Mouse (Mus musculus): ENCODE results near the gene Sephs2.
A peak's percentile ranks its signal among the peaks of the same experiment; 100 is the strongest.

Gene Sephs2

DNA sequence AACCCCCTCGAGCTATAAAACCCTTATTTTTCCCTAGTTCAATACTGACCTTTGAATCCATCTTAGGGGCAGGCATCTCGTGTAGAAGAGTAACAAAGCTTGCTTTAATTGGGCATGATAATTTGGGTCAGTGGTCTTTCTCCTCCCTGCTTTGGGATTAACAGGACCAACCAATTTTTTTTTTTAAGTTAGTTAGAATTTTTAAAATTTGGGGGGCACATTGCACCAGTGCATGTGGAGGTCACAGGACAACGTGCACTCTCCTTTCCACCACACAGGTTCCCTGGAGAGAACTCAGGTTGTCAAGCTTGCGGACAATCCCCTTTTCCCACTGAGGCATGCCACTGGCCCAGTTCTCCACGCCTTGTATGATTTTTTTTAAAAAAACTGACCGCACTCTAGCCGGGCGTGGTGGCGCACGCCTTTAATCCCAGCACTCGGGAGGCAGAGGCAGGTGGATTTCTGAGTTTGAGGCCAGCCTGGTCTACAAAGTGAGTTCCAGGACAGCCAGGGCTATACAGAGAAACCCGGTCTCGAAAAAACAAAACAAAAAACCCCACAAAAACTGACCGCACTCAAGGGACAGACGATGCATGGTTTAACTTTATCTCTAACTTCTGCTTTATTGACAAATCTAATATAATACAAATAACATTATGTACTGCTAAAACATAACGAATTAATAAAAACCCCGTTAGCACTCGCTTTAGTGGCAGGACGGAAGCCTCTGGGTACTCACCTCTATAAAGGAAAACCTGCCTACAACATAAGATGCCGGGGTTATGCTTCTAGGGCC, 41.8 kb downstream of the Sephs2 start:
- DNase-seq = peak; percentile 16

DNA sequence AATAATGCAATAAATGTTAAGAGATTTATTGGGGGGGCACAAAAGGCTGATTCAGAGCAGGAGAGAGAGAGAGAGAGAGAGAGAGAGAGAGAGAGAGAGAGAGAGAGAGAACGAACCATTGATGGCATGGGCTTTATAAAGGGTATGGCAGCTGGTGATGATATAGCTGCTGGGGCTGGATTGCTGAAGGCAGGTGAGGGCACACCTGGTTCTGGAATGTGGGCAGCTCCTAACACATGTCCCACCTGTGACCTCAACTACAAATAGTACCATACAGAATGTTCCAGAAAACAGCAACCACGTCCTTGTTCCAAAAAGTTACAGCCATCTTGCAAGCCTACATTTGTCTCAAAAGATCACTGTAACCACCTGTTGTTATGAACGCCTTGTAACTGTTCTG, 42.5 kb downstream of the Sephs2 start:
- no peak for DNase-seq

DNA sequence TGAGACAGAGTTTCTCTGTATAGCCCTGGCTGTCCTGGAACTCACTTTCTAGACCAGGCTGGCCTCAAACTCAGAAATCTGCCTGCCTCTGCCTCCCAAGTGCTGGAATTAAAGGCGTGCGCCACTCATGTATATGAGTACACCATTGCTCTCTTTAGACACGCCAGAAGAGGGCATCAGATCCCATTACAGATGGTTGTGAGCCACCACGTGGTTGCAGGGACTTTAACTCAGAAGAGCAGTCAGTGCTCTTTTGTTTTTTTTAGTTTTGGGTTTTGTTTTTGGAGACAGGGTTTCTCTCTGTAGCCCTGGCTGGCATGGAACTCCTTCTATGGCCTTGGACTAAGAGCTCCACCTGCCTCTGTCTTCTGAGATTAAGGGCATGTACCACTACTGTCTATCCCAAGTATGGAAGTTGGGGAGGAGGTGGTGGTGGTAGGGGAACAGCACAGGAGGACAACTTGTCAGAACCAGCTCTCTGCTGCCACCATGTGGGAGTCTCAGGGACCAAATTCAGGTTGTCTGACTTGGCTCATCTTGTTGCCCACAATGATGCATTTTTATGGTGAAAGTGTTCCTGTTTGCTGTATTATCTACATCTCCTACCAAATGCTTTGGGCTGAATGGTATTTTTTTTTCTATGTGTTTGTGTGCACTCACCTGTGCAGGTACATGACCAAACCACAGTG, 45.1 kb downstream of the Sephs2 start:
- peak; percentile 80 for DNase-seq

DNA sequence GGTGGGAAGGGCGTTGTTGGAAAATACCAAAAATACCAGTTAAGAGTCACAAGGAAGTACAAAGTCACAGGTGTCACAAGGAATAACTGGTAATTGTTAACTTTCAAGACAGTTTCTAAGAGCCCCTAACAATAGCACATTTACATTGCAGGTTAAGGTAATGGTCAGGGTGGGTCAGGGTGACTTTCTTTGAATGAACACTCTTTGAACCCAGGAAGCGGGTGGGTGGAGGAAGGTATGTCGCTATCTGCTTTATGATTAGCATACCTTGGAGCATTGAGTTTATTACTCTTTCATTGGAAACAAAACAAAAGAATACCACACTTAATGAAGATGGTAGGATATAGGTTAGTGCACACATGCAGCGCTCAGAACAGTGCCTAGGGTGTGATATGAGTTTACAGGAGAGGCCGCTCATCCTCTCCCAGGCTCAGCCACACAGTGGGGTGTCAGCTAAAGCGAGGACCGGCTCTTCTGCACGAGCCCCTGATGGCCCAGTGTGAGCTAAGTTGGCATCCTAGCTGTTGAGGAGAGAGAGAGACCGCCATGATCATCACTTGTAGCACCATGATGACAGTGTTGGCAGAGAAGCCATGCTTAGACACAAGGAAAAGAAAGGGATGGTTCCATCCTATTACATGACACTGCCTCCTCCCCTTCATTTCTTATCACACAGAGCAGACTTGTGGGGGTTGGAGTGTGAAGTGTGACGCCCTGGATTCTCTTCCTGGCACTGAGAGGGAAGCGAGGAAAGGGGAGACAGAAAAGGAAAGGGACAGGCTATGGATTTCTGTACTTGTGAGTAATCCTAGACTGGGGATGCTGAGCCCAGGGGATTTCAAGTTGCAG, 48.5 kb downstream of the Sephs2 start:
- DNase-seq = no peak

DNA sequence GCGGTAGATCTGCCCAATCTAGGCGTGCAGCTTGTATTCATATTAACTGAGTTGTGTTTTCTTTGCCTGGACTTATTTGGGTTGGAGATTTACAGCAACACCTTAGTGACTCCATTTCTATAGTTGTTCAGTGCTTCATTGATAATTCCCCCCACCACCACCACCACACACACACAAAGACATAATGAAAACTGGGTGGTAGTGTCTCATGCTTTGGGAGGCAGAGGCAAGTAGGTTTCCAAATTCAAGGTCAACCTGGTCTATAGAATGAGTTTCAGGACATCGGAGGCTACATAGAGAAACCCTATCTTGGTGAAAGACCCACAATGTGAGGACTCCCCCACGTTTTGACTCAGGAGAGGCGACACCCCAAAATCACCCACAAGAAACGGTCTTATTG, 49.2 kb downstream of the Sephs2 start:
- no peak for DNase-seq

DNA sequence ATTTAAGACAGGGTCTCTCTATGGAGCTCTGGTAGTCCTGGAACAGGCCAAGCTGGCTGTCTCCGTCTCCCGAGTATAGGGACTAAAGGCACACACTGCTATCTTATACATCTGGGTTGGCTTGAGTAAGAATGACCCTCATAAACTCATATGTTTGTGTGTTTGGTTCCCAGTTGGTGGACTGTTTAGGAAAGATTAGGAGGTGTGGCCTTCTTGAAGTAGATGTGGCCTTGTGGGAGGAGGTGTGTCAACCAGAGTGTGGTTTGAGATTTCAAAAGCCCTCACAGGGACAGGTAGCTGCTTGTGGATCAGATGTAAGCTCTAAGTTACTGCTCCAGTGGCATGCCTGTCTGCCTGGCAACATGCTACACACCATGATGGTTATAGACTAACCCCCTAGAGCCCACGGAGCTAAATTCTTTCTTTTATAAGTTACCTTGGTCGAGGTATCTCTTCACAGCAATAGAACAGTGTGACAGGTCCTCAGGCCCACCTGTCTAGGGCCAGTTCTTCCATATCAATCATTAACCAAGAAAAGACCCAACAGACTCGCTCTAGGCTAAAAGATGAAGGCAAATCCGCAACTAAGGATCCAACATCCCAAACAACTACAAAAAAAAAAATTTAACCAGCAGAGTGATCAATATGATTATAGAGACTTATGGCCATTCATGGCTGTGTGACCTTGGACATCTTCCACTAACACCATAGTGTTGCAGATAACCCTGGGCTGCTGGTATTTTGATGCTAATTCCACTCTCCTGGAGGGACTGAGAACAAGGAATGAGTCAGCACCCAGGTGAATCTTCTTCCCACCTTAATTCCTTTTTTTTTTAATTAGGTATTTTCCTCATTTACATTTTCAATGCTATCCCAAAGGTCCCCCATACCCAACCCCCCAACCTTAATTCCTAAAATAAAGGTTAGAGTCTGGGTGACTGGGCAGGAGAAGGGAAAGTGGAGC, 50.1 kb downstream of the Sephs2 start:
- no peak for DNase-seq

DNA sequence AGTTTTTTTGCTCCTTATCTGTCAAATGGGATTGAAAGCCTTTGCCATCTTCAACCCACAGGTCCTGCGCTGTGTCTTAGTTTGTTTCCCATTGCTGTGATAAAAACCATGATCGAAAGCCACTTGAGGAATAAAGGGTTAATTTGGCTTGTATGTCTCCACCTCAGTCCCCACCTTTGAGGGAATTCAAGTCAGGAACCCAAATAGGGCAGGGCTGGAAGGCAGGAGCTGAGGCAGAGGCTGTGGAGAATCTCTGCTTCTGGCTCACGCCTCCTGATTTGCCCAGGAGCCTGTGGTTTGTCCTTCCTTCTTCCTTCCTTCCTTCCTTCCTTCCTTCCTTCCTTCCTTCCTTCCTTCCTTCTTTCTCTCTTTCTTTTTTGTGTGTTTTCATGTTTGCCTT, 50.7 kb downstream of the Sephs2 start:
- DNase-seq = no peak

Data from cerebellum, adult 8-10 months (tissue).